Mouse (Mus musculus): ENCODE measurements at regions not wholly inside any gene's neighbourhood (a gene's known extent, or its start where the extent isn't known, plus 50 kb on each side); places are given as distances from the start of the nearest gene placed in this dataset.

DNA sequence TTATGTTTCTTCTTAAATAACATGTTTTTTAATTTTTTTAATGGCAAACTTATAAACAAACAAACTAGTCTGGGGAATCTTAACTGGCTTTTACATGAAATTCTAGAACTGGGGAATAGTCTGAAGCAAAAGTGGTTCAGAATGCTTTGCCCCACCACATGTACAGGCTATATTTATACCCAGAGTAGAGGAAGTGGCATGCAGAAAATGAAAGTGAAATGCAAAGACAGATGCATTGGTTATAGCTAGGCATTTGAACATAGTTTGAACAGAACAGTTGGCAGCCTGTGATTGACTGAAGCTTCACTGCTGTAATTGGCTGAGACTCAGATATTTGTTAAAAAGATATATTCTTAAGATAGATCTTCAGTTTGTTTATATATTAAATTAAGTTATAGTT lies 179.6 kb upstream of the Rai2 start:
- TF ChIP-seq CHD1 (IDR thresholded peaks at IDR 0.05; ENCODE audit: low read depth, low read length), result no peak
- TF ChIP-seq CTCF (conservative IDR thresholded peaks at IDR 0.05 in 1 of 2, IDR thresholded peaks at IDR 0.05 in 1 of 2; ENCODE audit: low read depth in 2 of 2, low read length in 2 of 2), result no peak
- TF ChIP-seq SMC3 (IDR thresholded peaks at IDR 0.05; ENCODE audit: low read depth, low read length), result no peak
- no peak for TF ChIP-seq CHD2 (IDR thresholded peaks at IDR 0.05; ENCODE audit: low read length)
